Mouse (Mus musculus) liver, postnatal 0 days (tissue): ENCODE data around the gene Tm4sf1.

Source experiments
- CTCF ChIP-seq: sonication (generic); IDR thresholded peaks from 2 replicates; pipeline ENCODE4 v1.5.1; 2016; ENCODE audit warnings: antibody characterized with exemption, low read depth
- EP300 ChIP-seq: IDR thresholded peaks from 2 replicates; pipeline ENCODE4 v1.6.1; 2016; ENCODE audit warnings: antibody characterized with exemption, low read depth, mild to moderate bottlenecking

DNA sequence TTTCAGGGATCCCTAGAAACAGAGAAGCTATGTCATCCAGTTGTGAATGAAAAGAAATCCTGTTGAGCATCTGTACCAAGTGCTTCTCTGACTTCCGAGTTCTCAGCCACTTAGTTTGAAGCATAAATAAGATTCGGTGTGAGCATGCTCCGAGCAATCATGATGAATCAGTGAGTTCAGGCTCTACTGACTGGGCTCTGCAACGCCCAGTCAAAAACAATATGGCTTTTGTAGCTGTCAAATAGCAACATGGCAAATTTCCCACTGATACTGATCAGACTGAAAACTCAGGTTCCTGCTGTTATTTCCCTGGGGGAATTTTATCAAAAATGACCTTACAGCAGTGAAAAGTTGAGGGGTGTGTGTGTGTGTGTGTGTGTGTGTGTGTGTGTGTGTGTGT, 2.3 kb upstream of the Tm4sf1 start:
- TF ChIP-seq CTCF: no peak
- no peak for TF ChIP-seq EP300
